Mouse (Mus musculus): ENCODE measurements around the gene Scamp4.
"Not testable (repeated sequence)": the region's sequence is repeated elsewhere in the genome, so short reads cannot be mapped to it uniquely, and the experiment has no call there.

Gene Scamp4

DNA sequence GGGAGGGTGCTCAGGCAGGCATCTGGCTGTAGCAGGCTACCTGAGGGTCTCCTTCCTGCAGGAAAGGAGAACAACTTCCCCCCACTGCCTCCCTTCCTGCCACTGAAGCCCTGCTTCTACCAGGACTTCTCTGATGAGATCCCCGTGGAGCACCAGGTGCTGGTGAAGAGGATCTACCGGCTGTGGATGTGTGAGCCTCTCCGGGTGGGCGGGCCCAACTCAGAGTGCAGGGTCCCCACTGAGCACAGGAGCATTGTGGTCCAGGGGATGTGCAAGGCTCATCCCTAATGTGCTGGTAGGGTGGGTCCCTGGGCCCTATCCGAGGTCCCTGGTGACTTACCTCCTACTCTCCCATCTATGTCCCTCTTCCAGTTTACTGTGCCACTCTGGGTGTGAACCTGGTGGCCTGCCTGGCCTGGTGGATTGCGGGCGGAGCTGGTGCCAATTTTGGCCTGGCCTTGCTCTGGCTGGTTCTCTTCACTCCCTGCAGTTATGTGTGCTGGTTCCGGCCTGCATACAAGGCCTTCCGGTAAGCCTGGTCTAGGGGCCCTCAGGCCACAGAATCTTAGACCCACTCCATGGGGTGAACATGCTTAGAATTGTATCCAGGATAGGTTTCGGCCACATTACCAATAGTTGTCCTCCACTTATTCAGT is 6.7 kb downstream of the Scamp4 start:
- in situ Hi-C loops (cut with MboI, MseI), result loop anchor here (10.0 kb wide), 1 partner anchor 535 kb away; no protein-coding TSS in a partner anchor

DNA sequence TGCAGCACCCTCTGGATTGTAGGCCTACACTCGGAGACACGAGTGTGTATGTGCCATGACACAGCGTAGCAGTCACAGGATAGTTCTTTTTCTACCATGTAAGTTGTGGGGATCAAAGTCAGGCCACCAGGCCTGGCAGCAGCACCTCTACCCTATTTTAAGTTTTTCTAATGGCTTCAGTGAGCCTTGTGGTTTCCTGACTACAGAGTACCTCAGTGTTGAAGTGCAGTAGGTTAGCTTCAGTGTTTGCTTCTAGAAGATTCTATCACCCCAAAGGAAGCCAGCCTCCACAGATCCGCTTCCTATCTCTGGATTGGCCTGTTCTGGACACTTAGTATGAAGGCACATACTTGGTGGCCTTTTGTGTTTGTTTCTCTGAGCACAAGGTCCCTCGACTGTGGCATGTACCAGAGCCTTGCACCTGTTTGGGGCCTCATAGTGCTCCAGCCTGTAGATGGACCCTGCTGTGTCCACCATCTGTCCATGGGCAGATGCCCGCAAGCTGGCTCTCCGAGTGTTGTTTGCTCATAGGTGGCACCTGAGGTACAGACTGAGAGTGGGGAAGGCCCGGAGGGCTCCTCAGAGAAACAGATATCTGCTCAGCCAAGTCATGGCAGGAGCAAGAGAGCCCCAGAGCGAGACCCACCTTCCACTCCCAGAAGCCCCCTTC is 7.6 kb downstream of the Scamp4 start:
- in situ Hi-C loops (cut with MboI, MseI), result no loop called here

DNA sequence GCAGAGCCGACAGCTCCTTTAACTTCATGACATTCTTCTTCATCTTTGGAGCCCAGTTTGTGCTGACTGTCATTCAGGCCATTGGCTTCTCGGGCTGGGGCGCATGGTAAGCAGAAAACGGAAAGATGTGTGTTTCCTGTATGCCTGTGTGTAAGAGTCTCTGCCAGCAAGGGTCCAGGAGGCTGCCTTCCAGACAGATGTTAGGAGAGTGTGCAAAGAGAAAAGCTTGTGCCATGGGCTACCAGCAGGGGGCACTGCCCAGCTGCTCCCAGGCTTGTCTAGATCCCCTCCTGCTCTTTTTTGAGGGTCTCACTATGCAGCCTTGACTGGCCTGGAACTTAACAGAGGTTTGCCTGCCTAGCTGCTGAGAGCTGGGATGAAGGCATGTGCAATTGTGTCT is 8.4 kb downstream of the Scamp4 start:
- in situ Hi-C loops (cut with MboI, MseI), result no loop called here

DNA sequence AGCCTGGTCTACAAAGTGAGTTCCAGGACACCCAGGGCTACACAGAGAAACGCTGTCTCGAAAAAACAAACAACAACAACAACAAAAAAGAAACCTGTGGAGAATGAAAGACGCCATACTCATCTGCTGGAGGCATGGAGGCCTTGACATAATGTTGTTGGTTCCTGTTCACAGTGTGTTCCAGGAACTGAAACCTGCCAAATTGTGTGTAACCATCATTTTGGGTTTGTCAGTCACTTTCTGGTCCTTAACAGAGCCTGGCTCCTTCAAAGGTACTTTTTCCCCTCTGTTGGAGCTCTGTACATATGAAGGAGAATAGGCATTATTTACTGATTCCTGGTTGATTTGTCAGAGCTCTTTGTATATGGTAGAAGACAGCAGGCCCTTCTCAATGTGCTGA is 9.2 kb downstream of the Scamp4 start:
- in situ Hi-C loops (cut with MboI, MseI), result no loop called here

DNA sequence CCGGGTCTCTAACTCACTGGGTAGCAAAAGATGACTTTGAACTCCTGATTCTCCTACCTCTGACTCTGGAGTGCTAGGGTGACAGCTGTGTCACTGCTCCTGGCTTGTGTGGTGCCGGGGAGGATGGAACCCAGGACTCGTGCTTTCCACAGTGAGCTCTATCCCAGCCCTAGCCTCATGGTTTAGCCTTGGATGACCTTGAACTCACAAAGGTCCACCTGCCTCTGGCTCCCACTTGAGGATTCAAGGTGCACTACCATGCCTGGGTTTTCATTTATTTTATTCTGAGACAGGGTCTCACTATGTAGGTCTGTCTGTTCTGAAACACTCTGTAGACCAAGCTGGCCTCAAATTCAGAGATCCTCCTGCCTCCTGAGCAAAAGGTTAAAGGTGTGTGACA is 11.1 kb downstream of the Scamp4 start:
- in situ Hi-C loops (cut with MboI, MseI), result no loop called here

DNA sequence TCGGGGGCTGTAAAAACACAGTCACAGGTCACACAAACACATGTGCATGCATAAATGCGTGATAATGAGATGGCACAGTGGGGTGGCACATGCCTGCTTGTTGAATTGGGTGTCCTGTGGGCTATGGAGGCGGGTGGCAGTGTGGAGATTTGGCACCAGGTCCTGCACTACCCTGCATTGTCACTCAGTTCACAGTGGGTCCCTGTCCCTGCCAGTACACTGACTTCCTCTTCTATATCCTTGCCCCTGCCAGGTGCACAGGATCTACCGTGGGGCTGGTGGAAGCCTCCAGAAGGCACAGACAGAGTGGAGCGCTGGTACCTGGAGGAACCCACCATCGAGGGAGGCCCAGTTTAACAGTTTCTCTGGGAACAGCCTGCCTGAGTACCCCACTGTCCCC is 11.7 kb downstream of the Scamp4 start:
- in situ Hi-C loops (cut with MboI, MseI), result no loop called here

DNA sequence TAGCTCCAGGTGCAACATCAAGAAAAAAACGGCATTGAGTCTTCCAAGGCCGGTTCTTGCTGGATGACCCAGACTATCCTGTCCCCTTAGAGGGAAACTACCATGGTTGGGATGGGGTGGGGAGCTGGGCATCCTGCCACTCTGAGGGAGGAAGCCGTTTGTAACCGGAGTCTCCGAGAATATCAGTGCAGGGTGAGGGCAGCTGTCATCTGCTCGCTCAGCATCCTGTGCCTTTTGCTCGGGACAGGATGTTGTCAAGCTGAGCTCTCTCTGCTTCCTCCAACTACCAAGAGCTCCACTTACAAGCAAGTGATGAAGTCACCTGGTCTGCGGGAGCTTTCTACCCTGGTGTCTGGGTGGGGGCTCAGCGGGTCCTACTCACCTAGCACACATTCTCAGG is 15.5 kb downstream of the Scamp4 start:
- in situ Hi-C loops (cut with MboI, MseI), result no loop called here

DNA sequence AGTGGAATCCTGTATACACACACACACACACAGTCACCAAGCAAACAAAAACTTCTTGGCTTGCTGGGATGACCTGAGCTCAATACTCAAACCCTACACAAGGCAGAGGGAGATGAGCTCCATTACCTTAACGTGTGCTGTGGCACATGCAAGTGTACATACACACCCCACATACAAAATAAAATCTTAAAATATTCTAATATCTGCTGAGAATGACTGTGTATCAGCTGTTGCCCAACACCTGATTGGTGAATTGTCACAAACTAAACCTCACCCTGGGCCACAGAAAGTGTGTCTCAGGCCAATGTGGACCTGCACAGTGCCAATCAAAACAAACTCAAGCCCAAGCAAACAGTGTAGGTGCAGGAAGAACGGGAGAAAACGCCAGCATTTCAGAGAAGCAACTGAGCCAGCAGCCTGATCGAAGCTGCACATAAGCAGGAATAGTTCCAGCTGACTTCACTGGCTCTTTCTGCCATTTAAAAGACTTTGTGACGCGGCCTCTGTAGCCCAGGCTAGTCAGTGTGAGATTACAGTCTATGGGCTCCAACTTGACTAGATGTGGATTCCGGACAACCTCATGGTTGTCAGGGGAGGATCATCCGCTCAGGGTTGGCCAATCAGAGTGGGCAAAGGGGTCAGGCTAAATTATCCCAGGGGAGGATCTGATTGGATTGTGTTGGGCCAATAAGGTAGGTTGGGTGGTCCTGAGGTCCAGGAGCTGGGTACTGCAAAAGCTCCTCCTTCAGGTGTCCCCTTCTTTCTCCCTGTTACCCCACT is 17.0 kb downstream of the Scamp4 start:
- in situ Hi-C loops (cut with MboI, MseI), result no loop called here

DNA sequence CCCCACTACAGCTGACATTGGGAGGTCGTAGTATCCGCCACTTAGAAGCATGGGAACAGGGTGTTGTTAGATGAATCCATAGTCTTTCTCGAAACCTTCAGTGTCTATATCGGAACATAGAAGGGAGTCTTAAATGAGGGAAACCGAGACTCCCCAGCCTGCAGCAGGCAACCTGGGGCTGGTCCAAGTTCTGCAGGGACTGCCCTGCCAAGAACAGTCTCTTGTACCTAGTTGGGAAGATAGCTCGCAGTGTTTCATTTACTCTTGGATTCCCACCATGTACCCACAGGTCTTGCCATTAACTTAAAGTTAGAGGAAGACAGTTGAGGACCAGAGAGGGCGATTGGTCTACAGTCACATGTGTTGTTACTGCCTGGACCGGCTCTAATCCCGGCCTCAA is 17.7 kb downstream of the Scamp4 start:
- in situ Hi-C loops (cut with MboI, MseI), result no loop called here

DNA sequence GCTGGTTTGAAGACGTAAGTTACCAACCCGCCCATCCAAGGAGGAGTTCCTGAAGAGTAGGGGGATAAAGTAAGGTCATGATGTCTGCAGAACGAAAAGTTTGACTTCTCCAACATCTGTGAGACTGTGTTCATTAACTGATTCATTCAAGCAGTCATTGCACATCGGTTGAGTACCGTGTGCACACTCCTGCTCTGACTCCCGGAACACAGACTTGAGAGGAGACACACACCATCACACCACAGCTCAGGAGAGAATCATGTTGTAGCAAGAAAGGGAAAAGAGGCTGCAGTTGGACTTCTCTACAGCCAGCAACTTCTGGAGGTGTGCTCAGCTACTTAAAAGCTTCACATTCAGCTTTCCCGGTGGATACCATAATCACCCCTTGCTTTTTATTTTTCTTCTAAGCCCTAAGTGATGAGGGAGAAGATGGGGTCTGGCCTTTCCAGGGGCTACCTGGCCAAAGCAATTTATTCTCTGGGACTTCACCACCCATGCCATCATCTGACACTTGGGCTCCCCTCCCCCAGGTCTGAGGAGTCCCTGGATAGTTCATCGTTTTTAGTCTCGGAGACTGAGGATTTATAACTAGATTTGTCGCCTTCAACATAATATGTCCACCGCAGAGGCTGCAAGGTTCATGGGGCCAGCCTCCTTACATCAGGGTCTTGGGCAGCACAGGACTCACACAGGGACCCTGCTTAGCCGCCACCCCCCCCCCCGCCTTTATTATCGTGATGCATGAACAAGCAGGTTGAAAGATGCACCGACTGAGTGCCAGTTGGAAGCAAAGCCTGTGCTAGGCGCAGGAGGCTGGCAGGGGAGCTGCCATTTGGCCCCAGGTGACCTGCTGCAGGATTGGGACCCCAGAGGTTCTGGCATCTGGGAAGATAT is 18.4 kb downstream of the Scamp4 start:
- in situ Hi-C loops (cut with MboI, MseI), result no loop called here

DNA sequence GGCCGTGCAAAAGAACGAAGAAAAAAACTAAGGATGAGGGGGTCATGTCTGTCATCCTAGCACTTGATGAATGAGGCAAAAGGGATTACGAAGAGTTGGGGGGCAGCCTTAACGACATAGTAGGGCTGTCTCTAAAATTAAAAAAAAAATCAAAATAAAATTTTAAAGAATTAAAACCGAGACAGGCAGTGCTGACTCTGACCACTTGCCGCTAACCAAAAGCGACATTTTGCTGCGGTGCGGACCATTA is 18.9 kb downstream of the Scamp4 start:
- in situ Hi-C loops (cut with MboI, MseI), result no loop called here

DNA sequence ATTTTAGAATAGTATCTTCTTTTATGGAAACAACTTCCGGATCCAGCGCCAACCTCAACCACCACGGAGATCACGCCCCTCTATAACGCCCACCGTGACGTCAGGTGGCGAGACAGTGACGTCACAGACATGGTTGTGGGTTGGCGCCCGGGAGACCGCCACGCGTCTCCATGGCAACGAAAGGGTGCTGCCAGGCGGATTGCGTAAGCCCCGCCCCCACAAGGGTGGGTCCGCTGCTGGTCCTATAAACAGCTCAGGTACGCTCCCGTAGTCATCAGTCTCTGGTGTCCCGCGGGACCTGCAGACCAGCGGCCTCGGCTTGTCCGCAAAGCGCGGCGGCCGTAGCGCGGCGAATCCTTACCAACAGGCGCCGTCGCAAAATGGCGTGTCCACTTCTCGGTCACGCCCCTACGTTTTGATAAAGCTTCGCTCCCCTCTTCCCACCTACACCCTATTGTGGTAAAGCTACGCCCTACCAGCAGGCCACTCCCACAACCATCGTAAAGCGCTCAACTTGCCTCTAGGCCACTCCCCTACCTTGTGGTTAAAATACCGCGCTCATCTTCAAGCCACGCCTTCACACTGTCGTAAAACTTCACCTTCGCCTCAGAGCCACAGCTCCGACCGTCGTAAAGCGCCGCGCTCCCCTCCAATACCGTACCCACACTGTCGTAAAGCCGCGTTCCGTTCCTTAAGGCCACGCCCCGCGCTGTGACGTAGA is 19.4 kb downstream of the Scamp4 start:
- in situ Hi-C loops (cut with MboI, MseI), result no loop called here

DNA sequence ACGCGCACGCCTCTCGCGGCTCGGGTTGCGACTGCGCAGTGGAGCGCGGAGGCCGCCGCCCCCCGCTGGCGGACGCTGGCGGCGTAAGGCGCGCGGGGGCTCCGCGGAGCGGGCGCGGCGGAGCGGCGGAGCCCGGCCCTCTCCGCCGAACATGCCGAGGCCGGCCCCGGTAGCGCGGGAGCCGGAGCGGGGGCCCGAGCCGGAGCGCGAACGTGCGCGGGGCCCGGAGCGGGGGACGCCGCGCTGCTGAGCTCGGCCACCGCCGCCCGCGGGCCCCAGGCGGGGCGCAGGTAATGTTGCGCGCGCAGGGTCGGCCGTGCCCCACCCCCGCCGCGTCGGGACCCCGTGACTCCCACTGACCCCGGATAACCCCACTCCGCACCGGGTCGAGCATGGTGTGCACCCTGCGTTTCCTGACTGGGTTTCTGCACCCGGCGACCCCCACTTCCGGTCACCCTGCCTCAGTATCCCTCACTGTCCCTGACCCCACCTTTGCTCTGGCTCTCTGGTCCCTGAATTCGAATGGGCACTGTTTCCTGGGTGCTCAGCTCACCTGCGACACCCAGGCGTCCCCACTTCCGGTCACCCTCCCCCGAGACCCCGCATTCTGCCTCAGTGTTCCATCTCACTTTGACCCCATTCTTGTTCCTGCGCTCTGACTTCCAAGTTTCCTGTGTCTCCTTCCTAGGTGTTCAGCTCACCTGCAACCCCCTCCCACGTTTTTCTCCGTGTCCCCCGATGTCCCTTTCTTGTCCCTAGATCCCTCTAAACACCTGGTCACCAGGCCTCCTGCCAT is 20.2 kb downstream of the Scamp4 start, which contains the start of gene Csnk1g2:
Gene Csnk1g2 (plus strand): TSS at position 178 of the 796 bp plus-strand sequence.
- in situ Hi-C loops (cut with MboI, MseI), result no loop called here

DNA sequence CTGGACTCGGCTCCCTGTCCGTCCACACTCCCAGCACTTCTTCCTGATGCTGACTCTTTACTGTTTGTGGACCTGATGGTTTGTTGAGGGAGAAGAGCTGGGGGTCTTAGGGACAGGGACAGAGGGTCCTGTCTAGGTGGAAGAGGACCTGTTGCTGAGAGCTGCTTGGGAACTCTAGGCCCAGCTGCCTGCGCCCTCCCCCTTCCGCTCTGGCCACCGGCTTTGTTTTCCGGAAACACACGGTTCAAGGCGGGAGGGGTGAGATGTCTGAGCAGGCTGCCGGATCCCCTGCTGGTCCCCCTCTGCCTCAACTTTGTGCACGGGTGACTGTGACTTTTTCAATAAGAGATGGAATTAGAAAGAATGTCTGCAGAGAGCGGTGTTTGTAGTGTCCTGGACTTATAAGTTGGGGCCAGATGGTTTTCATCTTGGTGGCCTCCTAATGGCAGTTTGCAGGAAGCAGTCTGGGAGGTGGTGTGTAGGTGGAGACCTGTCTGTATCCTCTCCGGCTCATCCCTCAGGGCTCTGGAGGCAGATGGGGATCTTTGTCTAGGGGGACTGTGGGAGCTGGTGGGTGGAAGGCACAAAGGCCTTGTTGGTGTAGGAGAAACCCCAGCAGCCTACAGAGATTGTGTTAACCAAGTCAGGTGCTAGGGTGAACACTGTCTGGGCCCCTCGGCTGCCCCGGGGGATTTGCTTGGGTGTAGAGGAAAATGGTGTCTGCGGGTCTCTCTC is 21.0 kb downstream of the Scamp4 start:
- in situ Hi-C loops (cut with MboI, MseI), result no loop called here

DNA sequence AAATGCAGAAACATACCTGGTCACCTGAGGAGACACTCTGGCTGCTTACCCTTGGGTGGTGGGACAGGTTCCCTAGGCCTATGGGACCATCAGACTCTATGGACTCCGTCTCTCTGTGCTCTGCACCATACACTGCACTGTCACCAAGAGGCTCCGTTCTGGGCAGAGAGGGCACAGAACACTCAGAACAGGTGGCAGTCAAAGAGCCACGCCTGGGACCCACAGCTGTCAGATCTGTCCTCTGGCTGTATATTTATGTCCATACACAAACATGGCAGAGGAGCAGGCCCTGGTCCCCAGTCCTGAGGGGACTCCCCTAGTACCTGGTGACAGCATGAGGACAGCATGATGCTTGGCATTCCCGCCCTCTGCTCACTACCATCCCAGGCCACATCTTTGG is 23.1 kb downstream of the Scamp4 start:
- in situ Hi-C loops (cut with MboI, MseI), result no loop called here

DNA sequence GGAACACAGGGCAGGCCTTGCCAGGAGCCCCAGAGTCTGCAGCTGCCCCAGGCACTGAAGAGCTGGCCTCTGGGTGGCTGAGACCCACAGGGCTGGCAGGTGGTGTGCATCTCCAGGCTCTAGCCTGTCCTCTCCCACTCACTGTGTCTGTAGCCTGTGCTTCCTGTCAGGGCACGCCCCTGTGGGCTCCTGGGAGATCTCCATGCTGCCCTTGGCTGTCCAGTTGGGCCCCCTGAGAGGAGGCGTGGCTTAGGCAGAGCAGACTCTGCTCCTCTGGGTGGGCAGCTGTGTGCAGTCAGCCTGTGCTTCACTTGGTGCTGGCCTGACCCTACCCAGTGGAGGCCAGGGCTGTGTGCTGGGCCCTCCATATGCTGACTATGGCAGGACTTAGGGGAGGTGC is 25.0 kb downstream of the Scamp4 start:
- in situ Hi-C loops (cut with MboI, MseI), result no loop called here

DNA sequence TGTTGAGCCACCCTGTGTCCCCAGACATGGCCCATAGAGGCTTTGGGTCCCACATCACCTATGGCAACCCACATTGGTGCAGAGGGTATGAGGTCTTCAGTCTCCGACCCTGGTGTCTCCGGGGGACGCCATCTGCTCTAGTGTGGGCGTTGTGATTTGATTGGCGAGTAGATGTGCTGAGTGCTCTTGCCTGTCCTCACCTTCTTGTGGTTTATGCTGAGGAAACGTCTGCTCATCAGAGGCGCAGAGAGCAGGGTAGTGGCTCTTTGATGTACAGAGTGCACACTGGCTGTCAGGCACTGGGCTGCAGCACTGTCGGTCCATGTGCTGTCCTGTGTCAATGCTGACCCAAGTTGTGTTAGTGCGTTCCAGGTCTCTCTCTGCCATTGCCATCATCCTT is 26.3 kb downstream of the Scamp4 start:
- in situ Hi-C loops (cut with MboI, MseI), result no loop called here

DNA sequence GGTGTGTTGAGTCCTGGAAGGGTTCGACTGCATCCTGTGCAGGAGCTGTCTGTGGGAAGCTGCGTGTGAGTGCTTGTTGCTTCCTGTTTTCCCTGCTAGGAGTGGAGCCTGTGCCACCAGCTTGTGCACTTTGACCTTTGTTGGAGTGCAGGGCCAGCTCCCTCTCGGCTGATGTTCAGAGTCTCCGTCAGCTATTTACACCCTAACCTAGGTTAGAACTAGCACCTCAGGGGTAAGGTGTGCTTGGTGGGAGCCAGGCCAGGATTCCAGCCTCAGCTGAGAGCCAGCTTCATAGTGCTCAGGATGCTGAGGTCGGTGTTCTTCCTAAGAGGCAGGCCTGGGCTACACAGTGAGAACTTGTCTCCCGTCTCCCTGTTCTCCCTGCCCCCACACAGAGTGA is 32.7 kb downstream of the Scamp4 start:
- in situ Hi-C loops (cut with MboI, MseI), result no loop called here

DNA sequence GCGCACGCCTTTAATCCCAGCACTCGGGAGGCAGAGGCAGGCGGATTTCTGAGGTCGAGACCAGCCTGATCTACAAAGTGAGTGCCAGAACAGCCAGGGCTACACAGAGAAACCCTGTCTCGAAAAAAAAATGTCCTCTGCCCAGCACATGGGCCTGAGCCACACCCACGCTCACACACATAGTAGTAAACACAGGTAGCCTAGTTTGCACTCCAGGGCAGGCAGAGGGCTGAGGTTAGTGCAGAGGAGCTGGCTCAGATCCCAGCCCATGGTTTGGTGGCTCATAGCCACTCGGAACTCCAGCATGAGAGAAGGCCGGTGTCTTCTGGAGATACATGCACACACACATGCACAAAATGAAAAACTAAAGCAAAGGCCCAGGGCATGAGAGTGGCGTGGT is 44.3 kb downstream of the Scamp4 start:
- in situ Hi-C loops (cut with MboI, MseI), result no loop called here

DNA sequence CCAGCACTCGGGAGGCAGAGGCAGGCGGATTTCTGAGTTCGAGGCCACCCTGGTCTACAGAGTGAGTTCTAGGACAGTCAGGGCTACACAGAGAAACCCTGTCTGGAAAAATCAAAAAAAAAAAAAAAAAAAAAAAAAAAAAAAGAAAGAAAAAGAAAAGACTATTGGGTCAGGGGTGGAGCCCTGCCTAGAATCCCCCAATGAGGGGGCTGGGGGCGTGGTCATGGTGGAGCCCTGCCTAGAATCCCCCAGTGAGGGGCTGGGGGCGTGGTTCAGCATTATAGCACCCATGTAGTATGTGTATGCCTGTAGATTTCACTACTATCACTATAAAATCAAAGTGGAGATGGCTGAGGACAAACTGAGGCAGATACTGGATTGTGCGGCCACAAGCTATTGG is 47.2 kb downstream of the Scamp4 start:
- in situ Hi-C loops (cut with MboI, MseI), result not testable (repeated sequence)
